Mouse (Mus musculus) hindbrain, embryonic 13.5 days (tissue): Measurements from ENCODE around the gene Rnf149. TPM values are rescaled to one million over a fixed set of nuclear protein-coding genes. Genes with fewer than 3 reads are reported as not detected.
"Not testable (repeated sequence)": the region's sequence is repeated elsewhere in the genome, so short reads cannot be mapped to it uniquely, and the experiment has no call there.

Experiments
- ATAC-seq: fragments of 200-750 bp; cut with Nextera tagmentation; 2 replicates; pipeline ENCODE4 v1.8.0; 2017; ENCODE audit warnings: moderate TSS enrichment; ENCODE audit not compliant: low FRiP score
- H3K27ac ChIP-seq: fragments of 300-500 bp; sonication (generic); 2 replicates; pipeline ENCODE4 v1.5.1; 2015; ENCODE audit warnings: inconsistent platforms, mild to moderate bottlenecking, moderate library complexity
- H3K27me3 ChIP-seq: fragments of 300-500 bp; sonication (generic); 2 replicates; pipeline ENCODE4 v1.6.1; 2015; ENCODE audit warnings: mild to moderate bottlenecking, inconsistent platforms
- H3K36me3 ChIP-seq: fragments of 300-500 bp; sonication (generic); 2 replicates; pipeline ENCODE4 v1.6.1; 2015; ENCODE audit warnings: mild to moderate bottlenecking, inconsistent platforms
- H3K4me1 ChIP-seq: fragments of 300-500 bp; sonication (generic); replicated peaks from 2 replicates; pipeline ENCODE4 v1.6.1; 2015; ENCODE audit warnings: inconsistent platforms
- H3K4me2 ChIP-seq: fragments of 300-500 bp; sonication (generic); 2 replicates; pipeline ENCODE4 v1.6.1; 2015; ENCODE audit warnings: inconsistent platforms, mild to moderate bottlenecking, moderate library complexity
- H3K4me3 ChIP-seq: fragments of 300-500 bp; sonication (generic); 2 replicates; pipeline ENCODE4 v1.5.1; 2015; ENCODE audit warnings: mild to moderate bottlenecking, inconsistent platforms
- H3K9ac ChIP-seq: fragments of 300-500 bp; sonication (generic); 2 replicates; pipeline ENCODE4 v1.6.1; 2015; ENCODE audit warnings: mild to moderate bottlenecking, inconsistent platforms
- H3K9me3 ChIP-seq: fragments of 300-500 bp; sonication (generic); 2 replicates; pipeline ENCODE4 v1.6.1; 2016; ENCODE audit warnings: inconsistent platforms
- whole genome bisulfite sequencing: fragments of 180-500 bp; shearing (Covaris S2); methylation state at CpG from one replicate; pipeline ENCODE4 v1.1.7; 2015; 5-methylcytosine and 5-hydroxymethylcytosine counted together
- polyA plus RNA-seq: library from polyadenylated mRNA; unstranded; fragments of >200 nt; fragmentation: Nextera tagmentation; extraction: Ambion mirVana; gene quantifications from 2 replicates; pipeline ENCODE4 v1.2.1, GENCODE M21; 2015

Rnf149 gene
- polyA plus RNA-seq, 1 experiment from 2014 or later, result 27.7 TPM

DNA sequence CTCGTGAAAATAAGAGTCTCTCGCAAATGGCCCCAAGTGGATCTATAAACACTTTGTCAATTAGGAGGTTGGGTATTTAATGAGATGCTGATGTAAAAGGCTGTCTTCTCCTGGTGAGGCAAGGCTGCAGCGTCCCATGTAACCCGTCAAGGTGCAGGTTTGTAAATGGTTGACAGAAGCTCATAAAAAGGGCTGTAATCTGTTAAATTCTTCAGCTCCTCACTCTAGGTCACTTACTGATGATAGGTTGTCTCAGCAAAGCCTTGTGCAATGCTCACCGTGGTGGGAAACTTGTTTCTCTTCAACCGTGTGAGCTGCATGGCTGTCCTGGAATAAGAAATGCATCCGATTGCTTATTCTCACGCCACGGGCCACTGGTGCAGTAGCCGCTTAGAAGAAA, 16.6 kb upstream of the Rnf149 start:
- Histone ChIP-seq H3K4me1 (no peaks in the 10 kb centered on the region), H3K4me3 (no peak overlapping the region), H3K4me2 (no peak overlapping the region), H3K27ac (no peak overlapping the region), H3K27me3 (no peaks in the 10 kb centered on the region), H3K9ac (no peak overlapping the region), H3K36me3 (no peaks in the 10 kb centered on the region), H3K9me3 (no peaks in the 10 kb centered on the region)
- 82% methylated on average over 10 of the region's 10 CpGs for WGBS
- no peak for ATAC-seq

DNA sequence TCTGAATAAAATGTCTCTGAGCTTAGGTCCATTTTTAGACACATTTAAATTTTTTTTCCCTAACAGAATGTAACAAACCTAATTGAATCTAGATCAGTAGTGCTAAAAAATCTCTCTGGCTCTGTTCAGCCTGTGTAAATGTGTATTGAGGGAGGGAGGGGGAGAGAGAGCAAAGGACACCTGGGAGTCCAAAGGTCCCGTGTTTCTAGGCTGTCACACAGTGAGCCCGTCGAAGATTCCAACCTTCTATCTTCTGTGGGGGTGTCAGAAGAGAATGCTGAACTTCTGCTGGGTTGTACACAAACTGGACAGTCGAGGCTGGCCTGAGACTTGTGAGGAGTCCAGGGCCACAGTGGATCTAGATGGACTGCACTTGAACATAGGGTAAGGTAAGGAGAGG, 14.9 kb upstream of the Rnf149 start:
- Histone ChIP-seq H3K4me3 (no peak overlapping the region), H3K9ac (no peak overlapping the region), H3K36me3 (no peaks in the 10 kb centered on the region), H3K4me1 (no peaks in the 10 kb centered on the region), H3K4me2 (no peak overlapping the region), H3K27ac (no peak overlapping the region), H3K9me3 (no peaks in the 10 kb centered on the region), H3K27me3 (no peaks in the 10 kb centered on the region)
- WGBS, result 81% methylated on average over 4 of the region's 4 CpGs
- ATAC-seq, result no peak

DNA sequence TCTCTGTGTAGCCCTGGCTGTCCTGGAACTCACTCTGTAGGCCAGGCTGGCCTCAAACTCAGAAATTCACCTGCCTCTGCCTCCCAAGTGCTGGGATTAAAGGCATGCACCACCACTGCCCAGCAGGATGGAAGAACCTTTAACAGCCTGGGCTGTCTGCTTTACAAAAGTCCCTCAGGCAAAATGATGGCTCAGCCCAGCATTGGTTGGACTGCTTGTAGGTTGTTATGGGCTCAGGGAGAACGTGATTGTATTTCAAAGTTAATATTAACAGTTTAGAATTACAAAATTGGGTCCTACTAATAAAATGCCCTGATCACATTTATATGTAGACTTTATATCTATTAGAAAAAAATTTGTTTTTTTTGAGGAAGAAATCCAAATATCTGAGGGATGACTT, 14.4 kb upstream of the Rnf149 start:
- not testable (repeated sequence) for H3K9me3 ChIP-seq, H3K9ac ChIP-seq, H3K4me2 ChIP-seq, H3K27me3 ChIP-seq, H3K4me3 ChIP-seq, H3K4me1 ChIP-seq, H3K36me3 ChIP-seq, H3K27ac ChIP-seq, ATAC-seq
- 70% methylated on average over 1 of the region's 1 CpGs for WGBS

DNA sequence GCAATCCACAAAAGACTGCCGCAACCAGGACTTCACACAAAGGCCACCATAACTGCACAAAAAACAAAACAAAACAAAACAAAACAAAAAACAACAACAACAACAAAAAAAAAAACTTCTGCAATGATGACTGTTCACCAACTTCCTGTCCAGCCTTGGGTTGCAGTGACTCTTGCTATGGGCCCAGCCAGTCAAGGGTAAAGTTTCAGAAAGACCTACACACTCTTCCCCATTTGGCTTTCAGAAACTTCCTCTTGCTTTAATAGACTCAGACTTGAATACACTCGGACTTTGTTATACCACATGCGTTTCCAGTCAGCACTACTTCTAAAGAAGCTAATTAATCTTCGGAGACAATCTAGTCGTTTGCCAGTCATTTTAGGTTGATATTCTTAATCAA, 13.0 kb upstream of the Rnf149 start:
- Histone ChIP-seq H3K36me3 (no peaks in the 10 kb centered on the region), H3K27me3 (no peaks in the 10 kb centered on the region), H3K9ac (no peak overlapping the region), H3K4me1 (no peaks in the 10 kb centered on the region), H3K9me3 (no peaks in the 10 kb centered on the region), H3K4me3 (no peak overlapping the region), H3K4me2 (no peak overlapping the region), H3K27ac (no peak overlapping the region)
- no peak for ATAC-seq
- 76% methylated on average over 5 of the region's 5 CpGs for WGBS

DNA sequence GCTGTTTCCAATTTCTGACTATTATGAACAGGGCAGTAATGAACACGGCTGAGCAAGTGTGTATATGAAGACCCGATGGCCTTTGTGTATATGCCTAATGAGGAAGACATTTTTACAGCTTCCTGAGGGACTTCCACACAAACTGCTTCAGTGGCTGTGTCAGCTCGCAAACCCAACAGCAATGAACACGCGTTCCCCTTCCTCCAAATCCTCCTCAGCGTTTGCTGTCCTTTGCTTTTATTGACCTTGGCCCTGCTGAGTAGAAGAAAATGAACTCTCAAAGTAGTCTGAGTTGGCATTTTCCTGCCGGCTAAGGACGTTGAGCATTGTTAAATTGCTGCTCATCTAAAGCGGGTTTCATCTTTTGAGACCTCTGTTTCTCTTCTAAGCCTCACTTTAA, 8.2 kb upstream of the Rnf149 start:
- H3K27me3 ChIP-seq, result no peaks in the 10 kb centered on the region
- H3K36me3 ChIP-seq, result no peaks in the 10 kb centered on the region
- H3K27ac ChIP-seq, result no peak overlapping the region
- ATAC-seq, result no peak
- H3K4me1 ChIP-seq, result no peaks in the 10 kb centered on the region
- H3K4me3 ChIP-seq, result no peak overlapping the region
- no peak overlapping the region for H3K4me2 ChIP-seq
- H3K9ac ChIP-seq, result no peak overlapping the region
- H3K9me3 ChIP-seq, result no peaks in the 10 kb centered on the region
- WGBS, result 86% methylated on average over 9 of the region's 9 CpGs

DNA sequence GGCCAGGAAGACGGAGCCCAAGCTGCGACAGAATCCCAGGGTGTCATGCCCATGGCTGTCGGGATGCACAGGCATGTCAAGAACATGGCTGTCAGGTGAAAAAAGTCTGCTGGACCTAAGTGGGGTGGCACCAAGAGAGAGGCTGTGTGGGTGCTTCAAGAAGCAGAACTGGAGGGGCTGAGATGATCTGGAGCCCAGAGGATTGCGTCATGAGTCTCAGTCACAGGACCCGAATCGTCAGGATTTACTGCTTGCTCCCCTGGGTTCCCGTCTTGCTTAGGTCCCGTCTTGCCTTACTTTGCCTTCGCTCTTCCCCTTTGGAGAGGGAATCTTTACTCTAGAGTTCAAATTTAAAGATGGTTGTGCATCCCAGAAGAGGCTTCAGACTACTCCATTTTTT, 6.0 kb upstream of the Rnf149 start:
- no peak for ATAC-seq
- H3K36me3 ChIP-seq, result no peaks in the 10 kb centered on the region

DNA sequence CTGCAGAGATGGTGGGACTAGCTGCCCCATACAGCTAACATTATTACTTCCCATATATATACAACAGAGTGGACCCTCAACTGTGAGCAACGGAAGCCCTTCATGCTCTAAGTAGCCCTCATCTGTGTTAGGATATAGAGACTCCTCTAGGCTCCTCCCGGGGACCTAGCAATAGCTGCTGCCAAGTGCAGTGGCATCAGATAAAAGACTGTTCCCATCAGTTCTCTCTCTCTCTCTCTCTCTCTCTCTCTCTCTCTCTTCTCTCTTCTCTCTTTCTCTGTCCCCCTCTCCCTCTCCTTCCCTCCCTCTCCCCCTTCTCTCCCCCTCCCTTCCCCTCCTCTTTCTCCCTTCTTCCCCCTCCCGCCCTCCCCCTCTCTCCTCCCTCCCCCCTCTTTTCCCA, 4.0 kb upstream of the Rnf149 start:
- no peak for ATAC-seq
- no peak overlapping the region for H3K9ac ChIP-seq
- no peaks in the 10 kb centered on the region for H3K36me3 ChIP-seq
- no peak overlapping the region for H3K4me2 ChIP-seq
- H3K27me3 ChIP-seq, result no peaks in the 10 kb centered on the region
- no peaks in the 10 kb centered on the region for H3K9me3 ChIP-seq
- no peak overlapping the region for H3K4me3 ChIP-seq
- WGBS, result 80% methylated on average over 2 of the region's 3 CpGs
- no peak overlapping the region for H3K27ac ChIP-seq
- peaks cover 8% of the 10 kb centered on the region; the same call in 1 of the 2 replicates for H3K4me1 ChIP-seq

More for the DNA sequence above, 6.0 kb upstream of the Rnf149 start:
- Histone ChIP-seq H3K9me3 (no peaks in the 10 kb centered on the region), H3K27ac (no peak overlapping the region), H3K27me3 (no peaks in the 10 kb centered on the region), H3K4me2 (no peak overlapping the region), H3K4me1 (no peaks in the 10 kb centered on the region), H3K9ac (no peak overlapping the region), H3K4me3 (no peak overlapping the region)
- WGBS, result 90% methylated on average over 9 of the region's 9 CpGs

DNA sequence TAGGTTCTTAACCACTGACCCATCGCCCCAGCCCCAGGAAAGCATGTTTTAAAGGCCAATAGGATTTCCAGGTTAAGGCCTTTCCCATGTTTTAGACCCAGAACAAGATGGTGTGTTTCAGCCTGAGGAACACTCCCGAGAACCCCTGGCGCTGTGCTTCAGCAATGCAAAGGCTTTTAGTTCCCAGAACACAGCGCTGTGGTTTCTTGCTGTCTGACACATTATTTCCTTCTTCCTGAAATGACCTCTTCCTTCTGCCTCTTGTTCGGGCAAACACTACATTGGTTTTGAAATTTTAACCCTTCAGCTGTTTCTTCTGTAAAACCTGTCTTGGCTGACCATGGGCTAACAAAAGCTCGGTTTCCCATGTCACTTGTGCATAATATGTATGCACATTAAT, 1.9 kb upstream of the Rnf149 start:
- Histone ChIP-seq H3K4me3 (no peak overlapping the region), H3K36me3 (no peaks in the 10 kb centered on the region), H3K9me3 (no peaks in the 10 kb centered on the region), H3K4me2 (no peak overlapping the region), H3K27me3 (no peaks in the 10 kb centered on the region), H3K27ac (no peak overlapping the region), H3K4me1 (peaks cover 26% of the 10 kb centered on the region), H3K9ac (no peak overlapping the region)
- no peak for ATAC-seq
- WGBS, result 83% methylated on average over 6 of the region's 6 CpGs

DNA sequence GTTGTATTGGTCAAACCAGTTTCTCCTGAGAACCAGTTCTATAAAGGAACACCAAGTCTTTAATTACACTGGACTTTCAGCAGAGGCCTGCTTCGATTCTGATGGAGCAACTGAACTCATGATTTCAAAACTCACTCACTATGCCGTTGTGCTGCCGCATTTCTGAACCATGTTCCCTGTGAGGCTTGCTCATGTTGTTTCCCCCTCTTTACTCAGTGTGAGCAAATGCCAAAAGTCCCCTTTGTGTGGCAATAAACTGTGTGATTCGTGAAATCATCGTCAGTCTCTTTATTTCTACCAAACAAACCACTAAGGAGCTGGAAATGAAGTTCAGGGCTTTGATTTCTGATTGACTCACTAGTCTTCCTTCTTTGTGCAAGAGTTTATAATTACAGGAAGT, 1.2 kb upstream of the Rnf149 start:
- H3K4me1 ChIP-seq, result peaks cover 26% of the 10 kb centered on the region
- no peak overlapping the region for H3K27ac ChIP-seq

DNA sequence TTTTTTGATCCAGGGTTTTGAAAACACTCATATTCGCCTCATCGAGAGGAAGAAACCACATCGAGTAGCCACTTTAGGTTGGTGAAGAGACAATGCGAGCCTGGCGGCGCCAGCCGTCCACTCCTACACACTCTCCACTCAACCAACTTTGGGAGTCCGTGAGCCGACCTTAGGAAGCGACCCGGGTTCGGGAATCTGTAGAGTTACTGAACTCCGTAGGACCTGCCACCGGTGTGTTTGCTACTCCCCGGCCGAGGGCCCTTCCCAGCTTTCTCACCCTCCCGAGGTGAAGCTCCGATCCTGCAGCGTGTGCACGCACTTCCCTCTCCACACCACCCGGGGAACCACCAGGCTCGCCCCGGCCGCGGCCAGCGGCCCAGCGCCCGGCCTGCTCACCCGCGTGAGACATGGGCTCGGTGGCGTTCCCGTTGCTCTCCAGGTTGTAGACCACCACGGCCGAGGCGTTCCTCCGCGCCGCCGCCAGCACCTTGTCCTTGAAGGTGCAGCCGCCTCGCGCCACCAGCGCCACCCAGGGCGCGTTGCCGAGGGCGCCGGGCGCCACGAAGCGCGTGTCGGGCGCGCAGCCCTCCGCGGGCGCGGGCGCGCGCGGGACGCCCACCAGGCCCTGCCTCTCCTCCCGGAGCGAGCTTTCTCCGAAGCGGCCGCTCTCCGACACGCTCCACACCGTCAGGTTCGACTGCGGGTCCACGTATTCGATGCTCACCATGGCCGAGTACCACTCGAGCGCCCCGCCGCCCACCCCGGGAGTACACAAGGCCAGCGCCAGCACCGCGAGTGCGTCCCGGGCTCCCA, 568 bp downstream of the Rnf149 start:
- H3K4me1 ChIP-seq, result peaks cover 31% of the 10 kb centered on the region
- under 1% methylated on average over 84 of the region's 88 CpGs for WGBS
- no peaks in the 10 kb centered on the region for H3K27me3 ChIP-seq
- no peaks in the 10 kb centered on the region for H3K9me3 ChIP-seq
- peak overlapping the region; percentile 89 for H3K9ac ChIP-seq
- H3K4me3 ChIP-seq, result peak overlapping the region; percentile 68
- H3K4me2 ChIP-seq, result peak overlapping the region; percentile 64
- peak; percentile 89 for ATAC-seq
- H3K36me3 ChIP-seq, result no peaks in the 10 kb centered on the region
- peak overlapping the region; percentile 98 for H3K27ac ChIP-seq

More for the DNA sequence above, 1.2 kb upstream of the Rnf149 start:
- Histone ChIP-seq H3K9me3 (no peaks in the 10 kb centered on the region), H3K9ac (no peak overlapping the region), H3K27me3 (no peaks in the 10 kb centered on the region), H3K4me3 (no peak overlapping the region), H3K4me2 (no peak overlapping the region), H3K36me3 (no peaks in the 10 kb centered on the region)
- WGBS, result 93% methylated on average over 5 of the region's 5 CpGs
- ATAC-seq, result no peak

DNA sequence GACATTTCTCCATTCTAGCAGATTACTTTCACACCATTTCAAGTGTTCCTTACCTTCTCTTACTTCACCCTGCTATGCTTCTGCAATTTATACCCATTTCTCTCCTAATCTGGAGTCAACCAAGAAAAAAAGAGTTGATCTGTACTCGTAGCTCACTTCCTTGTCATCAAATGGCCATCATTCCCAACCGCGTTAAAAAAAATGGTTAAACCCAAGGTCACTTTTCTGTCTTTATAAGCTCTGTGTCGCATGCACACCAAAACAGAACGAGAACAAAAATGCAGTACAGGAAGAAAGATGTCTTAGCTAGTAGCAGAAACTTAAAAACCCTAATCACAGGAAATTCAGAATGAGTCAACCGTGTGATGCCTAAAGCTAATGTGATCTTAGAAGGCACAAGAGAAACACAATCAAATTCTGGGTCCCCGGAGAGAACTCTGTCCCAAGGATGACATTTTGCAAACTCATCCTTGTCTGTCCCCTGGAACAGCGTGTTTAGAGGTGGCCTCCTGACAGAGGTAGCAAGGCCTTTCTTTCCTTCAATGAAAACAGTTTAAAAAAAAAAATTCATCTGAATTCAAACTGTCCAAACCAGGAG, 1.3 kb downstream of the Rnf149 start:
- Histone ChIP-seq H3K36me3 (no peaks in the 10 kb centered on the region), H3K9ac (peak overlapping the region; percentile 89), H3K4me3 (peak overlapping the region; percentile 68), H3K9me3 (no peaks in the 10 kb centered on the region), H3K27ac (peak overlapping the region; percentile 98), H3K27me3 (no peaks in the 10 kb centered on the region), H3K4me2 (peak overlapping the region; percentile 64), H3K4me1 (peaks cover 36% of the 10 kb centered on the region)
- ATAC-seq, result no peak
- 18% methylated on average over 8 of the region's 8 CpGs for whole genome bisulfite sequencing

DNA sequence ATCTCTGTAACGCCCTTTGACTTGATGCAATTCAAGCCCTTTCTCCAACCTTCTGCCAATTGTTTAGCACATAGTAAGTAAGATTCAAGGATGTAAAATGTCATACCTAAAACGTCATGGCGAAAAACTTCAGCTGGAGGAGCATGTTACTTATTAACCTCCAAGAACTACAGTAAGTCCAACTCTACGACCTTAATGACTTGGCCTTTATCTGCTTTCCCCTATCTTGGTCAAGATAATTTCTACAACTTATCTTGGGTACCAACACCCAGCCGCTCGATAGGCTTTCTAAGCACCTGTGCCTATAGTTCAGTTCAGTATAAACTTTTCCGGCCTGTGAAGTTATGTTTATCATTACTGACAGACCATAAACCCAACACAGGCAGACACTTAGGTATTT, 3.3 kb downstream of the Rnf149 start:
- peaks cover 36% of the 10 kb centered on the region for H3K4me1 ChIP-seq
- no peak overlapping the region for H3K4me2 ChIP-seq
- no peak overlapping the region for H3K27ac ChIP-seq
- no peaks in the 10 kb centered on the region for H3K27me3 ChIP-seq
- H3K4me3 ChIP-seq, result no peak overlapping the region
- H3K9ac ChIP-seq, result no peak overlapping the region
- 94% methylated on average over 7 of the region's 7 CpGs for WGBS
- no peaks in the 10 kb centered on the region for H3K9me3 ChIP-seq
- ATAC-seq, result no peak
- no peaks in the 10 kb centered on the region for H3K36me3 ChIP-seq

DNA sequence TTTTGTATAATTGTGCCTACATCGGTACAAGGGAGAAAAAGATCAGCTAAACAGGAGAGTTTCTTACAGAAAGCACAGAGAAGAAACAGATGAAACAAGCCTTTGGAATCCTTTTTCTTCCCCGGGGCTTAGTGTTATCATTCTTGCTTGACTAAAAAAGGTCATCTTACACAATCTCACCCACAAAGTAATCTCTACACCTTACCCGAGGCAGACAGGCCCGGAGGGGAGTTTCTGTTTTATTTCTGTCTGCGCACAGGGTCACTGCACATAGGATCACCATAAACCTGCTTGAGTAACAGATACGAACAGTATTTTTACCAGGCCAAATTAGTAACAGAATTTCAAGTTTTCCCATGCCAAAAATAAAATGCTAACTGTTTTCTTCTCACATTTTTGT, 5.6 kb downstream of the Rnf149 start:
- Histone ChIP-seq H3K27me3 (no peaks in the 10 kb centered on the region), H3K9ac (no peak overlapping the region), H3K4me2 (no peak overlapping the region), H3K27ac (no peak overlapping the region), H3K9me3 (no peaks in the 10 kb centered on the region), H3K4me3 (no peak overlapping the region), H3K4me1 (peaks cover 30% of the 10 kb centered on the region), H3K36me3 (no peaks in the 10 kb centered on the region)
- no peak for ATAC-seq
- WGBS, result 79% methylated on average over 6 of the region's 6 CpGs
